Mouse (Mus musculus) heart, adult 10 weeks (tissue): ENCODE data around the gene Borcs7. TPM values are rescaled to one million over a fixed set of nuclear protein-coding genes. Genes with fewer than 3 reads are reported as not detected.

Source experiments
- polyA plus RNA-seq: library from polyadenylated mRNA; stranded (reverse); fragments of 350-450 nt; fragmentation: Illumina TruSeq; extraction: RNeasy Lipid Tissue Mini Kit (QIAGEN cat#74804); gene quantifications from one replicate; pipeline ENCODE4 v1.2.3, GENCODE M21; 2014; ENCODE audit warnings: low read depth, low replicate concordance

The Borcs7 gene
- 9.9 TPM for polyA plus RNA-seq

DNA sequence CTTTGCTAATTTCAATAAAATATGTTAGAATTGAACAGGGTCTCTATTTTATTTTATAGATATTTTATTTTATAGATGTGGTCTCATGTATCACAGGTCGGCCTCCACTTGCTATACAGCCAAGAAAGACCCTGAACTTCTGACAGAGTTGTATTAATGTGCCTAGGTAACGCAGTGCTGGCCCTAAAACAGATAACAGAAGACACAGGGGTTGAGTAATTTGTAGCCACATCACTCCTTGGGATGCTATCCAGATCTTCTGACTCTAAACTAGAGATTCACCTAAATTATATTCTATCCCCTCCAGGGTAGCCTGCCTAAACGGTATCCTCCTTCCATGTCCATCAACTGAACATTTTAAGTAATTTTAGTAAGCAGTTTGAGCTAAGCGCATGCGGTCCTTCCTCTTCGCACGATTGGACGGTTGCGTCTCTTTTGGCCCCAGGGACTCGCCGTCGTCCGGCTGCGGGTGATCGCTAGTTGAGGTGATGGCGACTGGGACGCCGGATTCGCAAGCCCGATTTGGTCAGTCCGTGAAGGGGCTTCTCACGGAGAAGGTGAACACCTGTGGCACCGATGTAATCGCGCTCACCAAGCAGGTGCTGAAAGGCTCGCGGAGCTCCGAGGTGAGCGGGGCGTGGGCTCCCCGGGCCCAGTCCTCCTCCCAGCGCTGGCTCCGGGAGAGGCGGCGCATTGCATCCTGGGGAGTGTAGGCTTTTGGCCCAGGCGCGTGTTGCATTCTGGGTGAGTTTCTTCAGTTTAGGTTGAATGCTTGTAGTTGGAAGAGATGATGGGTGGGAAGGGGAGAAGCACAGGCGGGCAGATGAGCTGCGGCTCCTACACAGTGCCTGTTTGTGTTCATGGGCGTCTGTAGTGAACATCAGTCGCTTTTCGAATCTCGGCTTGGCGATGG, at the start of gene Borcs7:
TSS of gene Borcs7 (plus strand) at position 447 of the 913 bp plus-strand sequence.

DNA sequence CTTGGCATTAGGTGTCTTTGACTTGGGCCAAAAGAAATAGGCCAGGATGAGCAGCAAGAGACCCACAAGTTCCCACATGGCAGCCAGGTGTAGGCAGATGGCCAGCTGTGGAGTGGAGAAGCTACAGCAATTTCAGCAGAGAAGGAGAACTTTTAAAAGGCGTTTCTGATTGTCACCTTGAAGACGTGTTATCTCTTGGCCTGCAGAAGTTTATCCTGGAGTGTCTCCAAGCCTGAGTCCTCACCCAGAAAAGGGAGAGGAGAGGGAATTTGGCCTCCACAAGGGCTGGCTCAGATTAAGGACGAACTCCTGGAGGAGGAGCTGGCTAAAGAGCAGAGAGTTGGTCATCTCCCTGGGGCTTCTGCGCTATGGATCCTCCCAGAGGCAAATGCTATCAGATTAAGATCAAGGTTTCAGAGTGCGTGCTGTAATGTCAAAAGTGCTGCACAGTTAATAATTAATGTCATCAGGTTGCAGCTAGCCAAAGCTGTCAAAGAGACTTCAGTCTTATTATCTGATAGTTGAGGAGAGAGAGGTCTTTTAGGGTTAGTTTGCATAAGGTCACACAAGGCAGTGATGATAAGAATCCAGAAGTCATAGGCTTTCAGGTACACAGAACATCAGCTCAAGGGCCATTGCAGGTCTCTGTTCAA, 16.8 kb upstream of the Borcs7 start, which contains the start of gene Cyp17a1:
TSS of gene Cyp17a1 (minus strand) at position 407 of the 653 bp plus-strand sequence.

DNA sequence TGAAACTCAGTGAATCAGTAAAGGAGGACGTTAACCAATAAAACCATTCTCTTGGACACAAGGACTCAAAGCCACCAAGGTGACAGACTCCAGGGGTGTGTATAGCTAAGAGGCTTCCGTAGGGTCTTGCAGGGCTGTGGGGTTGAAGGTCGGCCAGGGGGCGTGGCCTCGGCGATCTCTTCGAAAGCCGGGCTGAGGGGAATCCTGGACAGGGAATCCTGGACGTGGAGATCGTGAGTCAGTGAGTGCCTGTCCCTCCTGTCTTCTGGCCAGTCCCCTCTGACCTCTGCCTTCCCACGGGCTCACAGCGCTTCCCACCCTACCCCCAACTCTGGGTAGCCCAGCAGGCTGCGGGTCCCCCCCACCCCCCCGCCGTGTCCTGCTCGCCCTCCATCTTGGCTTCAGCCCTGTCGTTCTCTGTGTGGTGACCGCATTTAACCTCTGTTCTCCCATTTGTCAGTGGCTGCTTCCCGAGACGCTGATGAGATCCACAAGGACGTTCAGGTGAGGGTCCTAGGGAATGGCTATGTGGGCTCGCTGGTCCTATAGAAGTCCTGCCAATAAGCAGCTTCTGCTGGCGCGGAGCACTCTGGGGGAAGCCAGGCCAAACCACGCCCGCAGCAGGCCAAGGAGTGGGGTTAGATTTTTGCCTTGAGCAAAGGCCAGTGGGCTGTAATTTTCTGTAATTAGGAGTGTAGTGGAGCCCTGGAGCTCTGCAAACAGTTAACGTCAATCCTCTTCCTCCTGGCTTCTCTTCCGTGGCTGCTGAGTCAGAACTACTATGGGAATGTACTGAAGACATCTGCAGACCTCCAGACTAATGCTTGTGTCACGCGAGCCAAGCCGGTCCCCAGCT, 17.8 kb downstream of the Borcs7 start, which contains the start of gene As3mt:
TSS of gene As3mt (plus strand) at position 163 of the 856 bp plus-strand sequence.

Other genes with a start within 250 kb of the Borcs7 start
- gene Trim8, start 188.2 kb upstream of the Borcs7 start, polyA plus RNA-seq: 17.6 TPM
- gene Arl3, start 116.7 kb upstream of the Borcs7 start, polyA plus RNA-seq: 88.9 TPM
- 5.6 TPM for gene Sfxn2, start 116.5 kb upstream of the Borcs7 start, polyA plus RNA-seq
- 45.2 TPM for gene Wbp1l, start 90.8 kb upstream of the Borcs7 start, polyA plus RNA-seq
- 0.24 TPM for gene Cyp17a1, start 16.7 kb upstream of the Borcs7 start, polyA plus RNA-seq
- 73.4 TPM for gene As3mt, start 17.6 kb downstream of the Borcs7 start, polyA plus RNA-seq
- gene Cnnm2, start 71.7 kb downstream of the Borcs7 start, polyA plus RNA-seq: 4.2 TPM